Mouse (Mus musculus): ENCODE measurements around the gene Otud5. TPM values are rescaled to one million over a fixed set of nuclear protein-coding genes. Genes with fewer than 3 reads are reported as not detected.

The Otud5 gene
- polyA plus RNA-seq, 2 experiments, result 38.7 to 71.3 TPM

GRCm38 (mm10) chrX:7879819-7880218 lies 38.7 kb downstream of the Otud5 start:
- H3K9ac ChIP-seq (ENCODE audit: low read depth, low read length, severe bottlenecking), result no peak overlapping the region
- no peak overlapping the region for H3K27ac ChIP-seq (replicated peaks; ENCODE audit: low read depth, low read length)
- TF ChIP-seq POLR2A (IDR thresholded peaks at IDR 0.05; ENCODE audit: borderline replicate concordance, extremely low read depth, insufficient read depth, insufficient read length), result no peak
- ATAC-seq (ENCODE audit: low FRiP score, low read depth) (no peak), DNase-seq (ENCODE audit: low spot score) (peak; percentile 72)
- H3K36me3 ChIP-seq (ENCODE audit: control insufficient read depth, insufficient read depth, low read length), result no peaks in the 10 kb centered on the region
- no peak overlapping the region for H3K4me3 ChIP-seq (replicated peaks; ENCODE audit: low read length)
- no peaks in the 10 kb centered on the region for H3K27me3 ChIP-seq (ENCODE audit: control insufficient read depth, insufficient read depth, low read length)
- peak overlapping the region; percentile 34; the same call in 1 of the 2 replicates for H3K4me2 ChIP-seq (replicated peaks; ENCODE audit: low read depth, low read length, severe bottlenecking)
- H3K4me1 ChIP-seq (ENCODE audit: control insufficient read depth, insufficient read depth, low read length), result no peaks in the 10 kb centered on the region
- WGBS, result 22% methylated on average over 11 of the region's 11 CpGs
- H3K9me3 ChIP-seq (ENCODE audit: control insufficient read depth, low read length), result no peaks in the 10 kb centered on the region

GRCm38 (mm10) chrX:7883841-7884567 lies 42.8 kb downstream of the Otud5 start, which contains the start of gene Slc35a2:
Gene Slc35a2, plus strand, starts transcription at chrX:7884028.
- peak within 1 kb of the TSS; percentile 53 for H3K4me3 ChIP-seq (replicated peaks; ENCODE audit: low read length)
- whole genome bisulfite sequencing, result 20% methylated on average over 41 of the region's 49 CpGs
- no peaks in the 10 kb centered on the region for H3K9me3 ChIP-seq (ENCODE audit: control insufficient read depth, low read length)
- DNase-seq (ENCODE audit: low spot score), result peak; percentile 84
- peak; percentile 91 for ATAC-seq (ENCODE audit: low FRiP score, low read depth)
- no peaks in the 10 kb centered on the region for H3K27me3 ChIP-seq (ENCODE audit: control insufficient read depth, insufficient read depth, low read length)
- no peaks in the 10 kb centered on the region for H3K4me1 ChIP-seq (ENCODE audit: control insufficient read depth, insufficient read depth, low read length)
- peak within 1 kb of the TSS; percentile 46 for H3K4me2 ChIP-seq (replicated peaks; ENCODE audit: low read depth, low read length, severe bottlenecking)
- H3K9ac ChIP-seq (ENCODE audit: low read depth, low read length, severe bottlenecking), result peak within 1 kb of the TSS; percentile 49
- no peaks in the 10 kb centered on the region for H3K36me3 ChIP-seq (ENCODE audit: control insufficient read depth, insufficient read depth, low read length)
- TF ChIP-seq POLR2A (IDR thresholded peaks at IDR 0.05; ENCODE audit: borderline replicate concordance, extremely low read depth, insufficient read depth, insufficient read length), result peak; percentile 44; the same call in 1 of the 2 replicates
- H3K27ac ChIP-seq (replicated peaks; ENCODE audit: low read depth, low read length), result peak within 1 kb of the TSS; percentile 63

- 33% methylated on average over 13 of the region's 13 CpGs for WGBS
- no peaks in the 10 kb centered on the region for H3K9me3 ChIP-seq (ENCODE audit: control insufficient read depth, low read length)
- DNase-seq (ENCODE audit: low spot score) (no peak), ATAC-seq (ENCODE audit: low FRiP score, low read depth) (no peak)
- no peak for TF ChIP-seq POLR2A (IDR thresholded peaks at IDR 0.05; ENCODE audit: borderline replicate concordance, extremely low read depth, insufficient read depth, insufficient read length)
- H3K4me3 ChIP-seq (replicated peaks; ENCODE audit: low read length), result peak overlapping the region; percentile 55
- peak overlapping the region; percentile 44 for H3K9ac ChIP-seq (ENCODE audit: low read depth, low read length, severe bottlenecking)
- H3K27me3 ChIP-seq (ENCODE audit: control insufficient read depth, insufficient read depth, low read length), result no peaks in the 10 kb centered on the region
- 0 out of 2 replicates have a peak, but pooled peaks cover 12% of the 10 kb centered on the region for H3K36me3 ChIP-seq (ENCODE audit: control insufficient read depth, insufficient read depth, low read length)
- no peaks in the 10 kb centered on the region; the same call in 1 of the 2 replicates for H3K4me1 ChIP-seq (ENCODE audit: control insufficient read depth, insufficient read depth, low read length)
- H3K4me2 ChIP-seq (replicated peaks; ENCODE audit: low read depth, low read length, severe bottlenecking), result peak overlapping the region; percentile 53
- H3K27ac ChIP-seq (replicated peaks; ENCODE audit: low read depth, low read length), result no peak overlapping the region
Measured at GRCm38 (mm10) chrX:7898211-7898610, 57.0 kb downstream of the Otud5 start.

GRCm38 (mm10) chrX:7898880-7899874 lies 58.0 kb downstream of the Otud5 start, which contains the start of the genes Pqbp1 and Timm17b:
Gene Pqbp1, minus strand, starts transcription at chrX:7899269.
Gene Timm17b, plus strand, starts transcription at chrX:7899357.
- no peaks in the 10 kb centered on the region for H3K9me3 ChIP-seq (ENCODE audit: control insufficient read depth, low read length)
- H3K27me3 ChIP-seq (ENCODE audit: control insufficient read depth, insufficient read depth, low read length), result no peaks in the 10 kb centered on the region

GRCm38 (mm10) chrX:7904441-7904840 lies 63.3 kb downstream of the Otud5 start:
- no peak for ATAC-seq (ENCODE audit: low FRiP score, low read depth)

More at GRCm38 (mm10) chrX:7898880-7899874, 58.0 kb downstream of the Otud5 start, which contains the start of the genes Pqbp1 and Timm17b:
- H3K27ac ChIP-seq (replicated peaks; ENCODE audit: low read depth, low read length), result peak within 1 kb of the TSS; percentile 76
- peak within 1 kb of the TSS; percentile 64 for H3K9ac ChIP-seq (ENCODE audit: low read depth, low read length, severe bottlenecking)
- WGBS, result 27% methylated on average over 62 of the region's 62 CpGs
- H3K4me2 ChIP-seq (replicated peaks; ENCODE audit: low read depth, low read length, severe bottlenecking), result peak within 1 kb of the TSS; percentile 53
- H3K4me1 ChIP-seq (ENCODE audit: control insufficient read depth, insufficient read depth, low read length), result no peaks in the 10 kb centered on the region; the same call in 1 of the 2 replicates
- TF ChIP-seq POLR2A (IDR thresholded peaks at IDR 0.05; ENCODE audit: borderline replicate concordance, extremely low read depth, insufficient read depth, insufficient read length), result 0 out of 2 replicates have a peak, but pooled peaks have one; percentile 17
- H3K4me3 ChIP-seq (replicated peaks; ENCODE audit: low read length), result peak within 1 kb of the TSS; percentile 55
- peak; percentile 97 for ATAC-seq (ENCODE audit: low FRiP score, low read depth)
- 0 out of 2 replicates have a peak, but pooled peaks cover 9% of the 10 kb centered on the region for H3K36me3 ChIP-seq (ENCODE audit: control insufficient read depth, insufficient read depth, low read length)
- peak; percentile 93 for DNase-seq (ENCODE audit: low spot score)

More at GRCm38 (mm10) chrX:7904441-7904840, 63.3 kb downstream of the Otud5 start:
- Histone ChIP-seq H3K36me3 (ENCODE audit: control insufficient read depth, insufficient read depth, low read length) (peaks cover 10% of the 10 kb centered on the region), H3K4me2 (replicated peaks; ENCODE audit: low read depth, low read length, severe bottlenecking) (no peak overlapping the region), H3K4me3 (replicated peaks; ENCODE audit: low read length) (no peak overlapping the region), H3K9ac (ENCODE audit: low read depth, low read length, severe bottlenecking) (no peak overlapping the region), H3K9me3 (ENCODE audit: control insufficient read depth, low read length) (no peaks in the 10 kb centered on the region), H3K4me1 (ENCODE audit: control insufficient read depth, insufficient read depth, low read length) (no peaks in the 10 kb centered on the region; the same call in 1 of the 2 replicates), H3K27ac (replicated peaks; ENCODE audit: low read depth, low read length) (no peak overlapping the region), H3K27me3 (ENCODE audit: control insufficient read depth, insufficient read depth, low read length) (no peaks in the 10 kb centered on the region)
- DNase-seq (ENCODE audit: low spot score), result no peak
- no peak for TF ChIP-seq POLR2A (IDR thresholded peaks at IDR 0.05; ENCODE audit: borderline replicate concordance, extremely low read depth, insufficient read depth, insufficient read length)
- WGBS, result 84% methylated on average over 5 of the region's 5 CpGs
